Mouse (Mus musculus): ENCODE results near the gene Lgr4.

GRCm38 (mm10) chr2:109965753-109966420, 48.4 kb downstream of the Lgr4 start:
- TF ChIP-seq HCFC1 (IDR thresholded peaks at IDR 0.05; ENCODE audit: borderline replicate concordance, insufficient read depth, low read length): no peak
- TF ChIP-seq ZC3H11A (IDR thresholded peaks at IDR 0.05; ENCODE audit: borderline replicate concordance, low read depth, low read length): no peak
